Mouse (Mus musculus) layer of hippocampus, postnatal 36 days (tissue): ENCODE results near the gene Trex2. TPM values are rescaled to one million over a fixed set of nuclear protein-coding genes. Genes with fewer than 3 reads are reported as not detected.

Experiments
- DNase-seq, 2 experiments: peaks; one replicate each; pipeline ENCODE4 v3.0.0; 2022
- total RNA-seq, 2 experiments: library from RNA; stranded (reverse); gene quantifications; 2 replicates each; pipeline ENCODE4 v1.2.3; 2021

Gene Trex2
- total RNA-seq, result not detected

GRCm38 (mm10) chrX:73435252-73435651 lies at the start of gene Trex2:
TSS of gene Trex2 (minus strand) at chrX:73435344.
- no peak for DNase-seq

- DNase-seq, result no peak
Observed at GRCm38 (mm10) chrX:73484870-73485269, 49.7 kb upstream of the Trex2 start.

DNA sequence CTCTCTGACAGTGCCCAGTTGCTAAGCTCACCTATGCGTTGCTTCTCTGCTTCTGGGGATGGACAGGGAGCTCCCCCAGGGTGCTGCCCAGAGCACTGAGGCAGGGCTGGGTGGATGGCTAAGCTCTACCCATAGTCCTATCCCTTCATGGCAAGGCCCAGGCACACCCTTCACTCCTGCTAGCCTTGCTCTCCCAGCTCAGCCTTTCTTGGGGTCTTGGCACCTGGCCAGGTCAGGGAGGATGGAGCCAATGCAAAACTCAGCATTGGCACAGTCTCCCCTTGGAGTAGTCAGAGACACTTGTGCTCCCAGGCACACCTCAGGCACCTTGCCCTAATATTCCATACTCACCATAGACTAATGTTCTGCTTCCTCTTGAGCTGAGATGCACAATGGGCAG lies 48.9 kb upstream of the Trex2 start:
- DNase-seq, result no peak

- DNase-seq, result no peak
Observed at GRCm38 (mm10) chrX:73483484-73483810, 48.3 kb upstream of the Trex2 start, which contains the start of gene Bgn. TSS of gene Bgn (plus strand) at chrX:73483602.

GRCm38 (mm10) chrX:73482643-73483483 lies 47.7 kb upstream of the Trex2 start:
- DNase-seq, result no peak

DNA sequence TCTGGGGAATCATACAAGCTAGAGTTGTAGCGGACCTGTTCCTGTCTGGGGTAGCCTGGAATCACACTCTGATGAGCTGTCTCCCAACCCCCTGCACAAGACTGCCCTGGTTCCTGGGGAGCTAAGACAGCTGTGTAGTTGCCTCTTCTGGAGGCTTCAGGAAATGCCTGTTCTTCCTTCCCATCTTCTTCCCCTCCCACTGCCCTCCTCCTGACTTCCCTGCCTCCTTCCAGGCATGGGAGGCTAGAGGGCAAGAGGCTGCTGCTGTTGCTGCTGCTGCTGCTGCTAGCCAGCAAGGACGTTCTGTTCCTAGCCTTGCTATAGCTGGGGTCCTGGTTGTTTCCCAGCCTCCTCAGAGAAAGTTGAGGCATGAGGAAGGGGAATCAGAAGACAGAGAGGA lies 45.2 kb upstream of the Trex2 start:
- DNase-seq, result no peak

DNA sequence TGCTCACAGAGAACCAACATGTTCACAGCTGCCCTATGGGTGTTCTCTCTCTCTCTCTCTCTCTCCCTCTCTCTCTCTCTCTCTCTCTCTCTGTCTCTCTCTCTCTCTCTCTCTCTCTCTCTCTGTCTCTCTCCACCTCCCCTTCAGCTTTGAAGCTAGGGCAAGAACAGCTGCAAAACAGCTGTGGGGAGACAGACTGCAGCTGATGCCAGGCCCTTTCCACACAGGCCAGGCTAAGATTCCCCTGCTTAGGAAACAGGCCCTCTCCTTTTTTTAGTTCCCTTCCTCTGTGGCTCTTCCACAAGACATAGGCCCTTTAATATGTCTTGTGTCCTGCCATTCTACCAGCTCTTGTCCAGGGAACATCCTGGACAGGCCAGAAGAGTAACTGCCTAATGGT lies 44.5 kb upstream of the Trex2 start:
- DNase-seq, result no peak

DNA sequence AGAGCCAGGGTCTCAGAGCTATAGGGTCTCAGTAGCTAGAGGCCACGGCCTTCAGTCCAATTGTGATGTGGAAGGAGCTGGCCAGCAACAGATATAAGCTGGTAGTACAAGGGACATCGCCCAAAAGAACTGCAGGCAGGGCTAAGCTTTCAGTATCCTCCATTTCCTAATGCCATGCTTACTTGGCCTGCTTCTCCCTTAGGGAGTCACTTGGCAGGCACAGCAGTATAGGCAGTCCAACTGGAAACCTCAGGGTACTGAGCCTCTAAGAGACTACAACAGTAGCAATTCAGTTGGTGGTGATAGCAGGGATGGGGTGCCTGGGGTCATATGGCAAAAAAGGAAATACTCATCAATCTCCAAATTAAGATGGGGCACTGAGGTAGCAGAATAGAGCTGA lies 42.4 kb upstream of the Trex2 start:
- DNase-seq, result no peak

DNA sequence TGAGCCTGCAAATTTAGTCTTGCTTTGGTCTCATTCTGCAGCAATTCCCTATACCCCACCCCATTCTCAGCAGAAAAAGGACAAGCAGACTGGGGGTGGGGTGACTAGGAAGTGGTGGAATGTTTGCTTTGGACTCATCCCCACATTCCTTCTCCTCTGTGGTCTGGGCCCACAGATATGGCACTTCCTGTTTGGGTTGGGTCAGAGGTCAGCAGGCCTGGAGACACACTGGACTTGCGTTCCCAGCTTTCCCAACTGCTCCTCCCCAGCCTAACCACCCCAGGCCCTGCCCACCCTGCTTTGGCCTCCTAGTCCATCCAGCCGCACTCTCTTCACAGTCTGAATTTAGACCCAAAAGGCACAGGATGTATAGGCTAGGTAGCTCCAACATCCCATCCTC lies 41.5 kb upstream of the Trex2 start:
- DNase-seq, result no peak

- no peak for DNase-seq
Observed at GRCm38 (mm10) chrX:73475658-73476256, 40.6 kb upstream of the Trex2 start.

DNA sequence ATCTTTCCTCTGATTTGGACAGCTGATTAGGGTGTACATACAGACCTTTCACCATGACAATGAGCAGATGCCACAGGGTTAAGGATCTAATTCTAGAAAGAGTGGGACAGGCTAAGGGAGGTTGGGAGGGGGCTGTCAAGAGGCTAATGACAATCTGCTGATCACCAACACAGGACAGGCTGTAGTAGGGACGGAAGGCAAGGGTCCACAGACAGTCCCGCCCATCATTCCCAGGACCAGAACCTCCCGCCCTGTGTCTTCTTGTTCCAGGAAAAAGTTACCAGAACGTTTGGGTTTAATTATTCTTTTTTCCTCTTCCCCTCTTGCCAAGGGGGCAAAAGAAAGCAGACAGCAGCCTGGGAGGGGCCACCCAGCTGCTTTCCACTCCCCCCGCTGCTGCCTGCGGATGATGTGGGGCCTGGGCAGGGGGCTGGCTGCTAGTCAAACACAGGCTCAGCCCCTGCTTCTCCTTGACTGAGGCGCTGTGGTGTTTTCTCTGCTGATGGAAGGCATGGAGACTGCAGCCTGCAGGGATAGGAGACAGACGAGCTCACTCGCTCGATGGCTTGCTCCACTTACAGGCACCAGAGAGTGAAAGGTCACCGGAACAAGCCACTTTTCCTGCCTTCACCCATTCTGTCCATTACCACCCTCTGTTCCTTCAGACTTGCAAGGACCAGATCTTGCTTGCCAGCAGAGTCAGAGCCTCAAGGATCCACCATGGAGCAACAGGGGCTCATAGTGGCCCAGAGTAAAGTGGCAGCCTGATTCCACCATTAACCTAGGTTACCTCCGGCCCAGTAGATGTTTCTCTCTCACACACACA lies 39.4 kb upstream of the Trex2 start:
- no peak for DNase-seq

GRCm38 (mm10) chrX:73471764-73472163 lies 36.6 kb upstream of the Trex2 start:
- DNase-seq, result no peak

DNA sequence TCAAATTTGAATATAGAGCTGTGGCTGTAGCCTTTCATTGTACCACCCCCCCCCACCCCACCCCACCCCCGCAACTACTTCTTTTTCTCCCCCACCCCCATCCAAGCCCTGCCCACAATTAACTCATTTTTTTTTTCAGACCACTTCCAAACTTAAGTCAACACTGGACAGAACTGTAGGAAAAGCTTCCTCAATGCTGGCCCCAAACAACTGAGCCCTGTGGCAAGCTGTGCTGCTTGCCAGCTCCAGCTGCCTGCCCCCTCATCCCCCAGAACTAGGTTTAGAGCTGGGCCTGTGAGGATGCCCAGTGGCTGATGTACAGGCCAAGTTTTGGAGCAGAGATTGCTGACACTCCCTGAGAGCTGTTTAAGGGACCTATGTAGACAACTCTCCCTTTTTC lies 33.6 kb upstream of the Trex2 start:
- no peak for DNase-seq

DNA sequence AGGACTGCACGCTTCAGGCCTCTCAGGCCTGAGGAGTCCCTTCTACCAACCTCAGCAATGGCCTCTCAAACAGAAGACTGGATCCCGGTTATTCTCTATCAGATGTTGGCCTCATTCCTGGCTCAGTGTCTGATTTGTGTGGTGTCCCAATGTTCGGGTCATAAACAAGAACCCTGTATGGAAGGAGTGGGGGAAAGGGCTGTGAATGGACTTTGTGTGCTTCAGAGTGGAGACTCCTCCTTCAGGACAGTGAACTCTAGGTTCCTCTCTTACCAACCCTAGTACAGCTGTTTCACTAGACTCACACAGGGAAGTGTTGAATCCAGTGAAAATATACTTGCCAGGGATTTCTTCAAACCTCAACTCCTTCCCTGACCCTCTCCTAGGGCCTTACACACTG lies 33.2 kb upstream of the Trex2 start:
- no peak for DNase-seq

DNA sequence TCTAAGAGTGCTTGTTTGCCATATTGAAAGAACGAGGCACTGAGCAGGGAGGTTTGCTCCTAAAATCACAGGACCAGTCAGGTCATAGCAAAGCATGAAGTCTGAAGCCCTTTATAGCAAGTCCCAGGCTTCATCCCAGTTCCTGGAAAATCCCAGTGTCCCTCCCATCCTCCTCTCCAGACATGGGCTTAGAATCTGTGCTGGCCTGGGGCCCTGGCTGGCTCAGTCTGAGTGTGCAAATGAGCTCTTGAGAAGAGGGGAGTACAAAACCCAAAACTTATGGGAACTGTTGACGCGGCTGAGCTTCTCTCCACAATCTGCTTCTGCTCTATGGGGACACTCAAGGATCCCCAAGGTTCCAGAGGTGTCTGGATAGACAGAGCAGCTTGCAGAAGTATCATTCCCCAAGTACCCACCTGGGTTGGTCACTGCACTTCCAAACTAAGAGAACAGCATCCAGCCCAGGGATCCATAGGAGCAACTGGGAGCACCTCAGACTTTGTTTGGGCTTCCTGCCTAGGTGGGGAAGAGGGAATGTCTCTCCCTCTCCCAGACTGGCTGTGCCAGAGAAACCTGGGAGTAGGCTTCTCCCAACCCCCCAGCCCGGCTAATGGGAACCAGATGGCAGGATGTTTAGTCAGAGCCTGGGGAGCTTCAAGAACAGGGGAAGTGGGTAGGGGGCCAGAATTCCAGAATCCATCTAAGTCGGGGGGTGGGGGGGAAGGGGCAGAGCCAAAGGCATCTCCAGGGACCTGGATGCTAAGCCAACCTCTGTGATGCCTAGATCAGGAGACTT lies 32.5 kb upstream of the Trex2 start:
- DNase-seq, result no peak

- peak in 1 of 2 experiments; percentile 11 for DNase-seq
Observed at GRCm38 (mm10) chrX:73465483-73466186, 30.5 kb upstream of the Trex2 start.

GRCm38 (mm10) chrX:73460792-73461191 lies 25.6 kb upstream of the Trex2 start:
- no peak for DNase-seq

- peak; percentile 86 to 90 for DNase-seq
Observed at GRCm38 (mm10) chrX:73458877-73459392, 23.8 kb upstream of the Trex2 start, which contains the start of gene Haus7. TSS of gene Haus7 (minus strand) at chrX:73459044.

DNA sequence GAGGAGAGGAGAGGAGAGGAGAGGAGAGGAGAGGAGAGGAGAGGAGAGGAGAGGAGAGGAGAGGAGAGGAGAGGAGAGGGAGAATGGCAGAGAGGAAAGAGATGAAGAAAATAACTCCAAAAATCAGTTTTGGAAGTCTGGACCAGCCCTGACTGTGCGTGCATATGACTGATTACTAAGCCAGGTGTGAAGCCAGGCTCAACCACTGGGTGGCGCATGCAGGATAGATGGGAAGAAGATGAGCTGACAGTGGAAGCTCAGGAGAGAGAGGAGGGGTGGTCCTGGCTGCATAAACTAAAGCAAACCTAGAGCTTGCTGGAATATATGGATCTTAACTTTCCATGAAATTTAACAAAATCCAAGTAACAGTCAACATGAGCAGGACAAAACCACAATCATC lies 16.8 kb upstream of the Trex2 start:
- DNase-seq, result peak; percentile 15 to 39

GRCm38 (mm10) chrX:73441428-73441827 lies 6.3 kb upstream of the Trex2 start:
- DNase-seq, result no peak

GRCm38 (mm10) chrX:73432850-73433249 lies 2.3 kb downstream of the Trex2 start:
- DNase-seq, result no peak

DNA sequence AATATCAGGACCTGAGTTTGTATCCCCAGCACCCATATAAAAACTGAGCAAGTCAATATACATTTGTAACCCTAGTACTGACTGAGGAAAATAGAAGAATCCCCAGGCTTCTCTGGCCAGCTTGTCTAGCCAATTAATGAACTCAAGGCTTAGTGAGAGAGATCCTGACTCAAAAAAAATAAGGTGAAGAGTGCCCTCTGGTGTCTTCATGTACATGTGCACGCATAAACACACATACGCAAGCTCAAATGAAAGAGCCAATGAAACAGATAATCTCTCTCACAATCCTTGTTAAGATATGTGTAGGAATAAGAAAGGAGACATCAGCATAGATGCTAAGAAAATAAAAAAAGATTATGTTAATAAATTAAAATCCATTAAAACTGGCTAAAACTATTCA lies 5.1 kb downstream of the Trex2 start:
- DNase-seq, result no peak
